Mouse (Mus musculus) liver, adult 2 months (tissue): ENCODE data around the gene Clec16a. TPM values are rescaled to one million over a fixed set of nuclear protein-coding genes. Genes with fewer than 3 reads are reported as not detected.

Source experiments
- DNase-seq: peaks from one replicate; pipeline ENCODE4 v3.0.0-alpha.2; 2011; ENCODE audit warnings: low read depth, low spot score; ENCODE audit errors: extremely low read depth
- H3K27ac ChIP-seq: fragments of 200-500 bp; replicated peaks from 2 replicates; pipeline ENCODE4 v1.5.1; 2012; ENCODE audit warnings: low read depth, mild to moderate bottlenecking, control low read depth, inconsistent platforms, low read length; ENCODE audit not compliant: insufficient read depth
- H3K27me3 ChIP-seq: fragments of 200-500 bp; 2 replicates; pipeline ENCODE4 v1.6.1; 2012; ENCODE audit warnings: mild to moderate bottlenecking, moderate library complexity, low read length, inconsistent platforms; ENCODE audit not compliant: control insufficient read depth, insufficient read depth
- H3K36me3 ChIP-seq: fragments of 200-500 bp; 2 replicates; pipeline ENCODE4 v1.6.1; 2012; ENCODE audit warnings: low read length, inconsistent platforms; ENCODE audit not compliant: control insufficient read depth, insufficient read depth
- H3K4me1 ChIP-seq: fragments of 200-500 bp; 2 replicates; pipeline ENCODE4 v1.6.1; 2011; ENCODE audit warnings: low read length; ENCODE audit not compliant: control insufficient read depth, insufficient read depth
- H3K4me3 ChIP-seq: fragments of 200-500 bp; 2 replicates; pipeline ENCODE4 v1.5.1; 2011; ENCODE audit warnings: low read depth, mild to moderate bottlenecking, control low read depth, low read length, moderate library complexity; ENCODE audit not compliant: insufficient read depth
- H3K79me2 ChIP-seq: fragments of 200-500 bp; 2 replicates; pipeline ENCODE4 v1.6.1; 2012; ENCODE audit warnings: inconsistent platforms, mild to moderate bottlenecking, low read length, moderate library complexity; ENCODE audit not compliant: control insufficient read depth, insufficient read depth
- H3K9ac ChIP-seq: fragments of 200-500 bp; 2 replicates; pipeline ENCODE4 v1.6.1; 2012; ENCODE audit warnings: low read depth, mild to moderate bottlenecking, control low read depth, inconsistent platforms, low read length
- CTCF ChIP-seq: fragments of 200-500 bp; IDR thresholded peaks from 2 replicates; pipeline ENCODE4 v1.5.1; 2011; ENCODE audit warnings: low read depth, low read length, control low read depth
- POLR2A ChIP-seq: fragments of 200-500 bp; IDR thresholded peaks from 2 replicates; pipeline ENCODE4 v1.6.1; 2011; ENCODE audit warnings: low read length, control low read depth; ENCODE audit not compliant: insufficient read depth; ENCODE audit errors: extremely low read depth
- WGBS: fragments of 180-500 bp; shearing (Covaris S2); methylation state at CpG from one replicate; pipeline ENCODE4 v1.1.7; 2018; 5-methylcytosine and 5-hydroxymethylcytosine counted together
- polyA plus RNA-seq: library from polyadenylated mRNA; depleted of rRNA; stranded (reverse); fragments of >200 nt; gene quantifications from 2 replicates; pipeline ENCODE4 v1.2.3, GENCODE M21; 2012
- total RNA-seq: library from RNA; depleted of rRNA; stranded (reverse); fragments of >200 nt; gene quantifications from 2 replicates; pipeline ENCODE4 v1.2.3, GENCODE M21; 2014

Clec16a gene
- total and polyA plus RNA-seq, 2 experiments, result 9.8 to 11.6 TPM

GRCm38 (mm10) chr16:10507445-10507844 lies 37.7 kb upstream of the Clec16a start:
- no peak overlapping the region for H3K9ac ChIP-seq
- no peaks in the 10 kb centered on the region for H3K4me1 ChIP-seq
- H3K79me2 ChIP-seq, result no peaks in the 10 kb centered on the region
- TF ChIP-seq POLR2A, result no peak
- no peaks in the 10 kb centered on the region for H3K36me3 ChIP-seq
- WGBS, result 83% methylated on average over 4 of the region's 4 CpGs
- H3K27ac ChIP-seq, result no peak overlapping the region
- no peak for DNase-seq
- H3K27me3 ChIP-seq, result no peaks in the 10 kb centered on the region
- H3K4me3 ChIP-seq, result no peak overlapping the region

- 66% methylated on average over 6 of the region's 6 CpGs for WGBS
- Histone ChIP-seq H3K4me3 (no peak overlapping the region), H3K4me1 (no peaks in the 10 kb centered on the region), H3K27me3 (no peaks in the 10 kb centered on the region), H3K79me2 (no peaks in the 10 kb centered on the region), H3K27ac (no peak overlapping the region), H3K9ac (no peak overlapping the region), H3K36me3 (no peaks in the 10 kb centered on the region)
- TF ChIP-seq POLR2A, result no peak
- TF ChIP-seq CTCF, result no peak
- no peak for DNase-seq
These were observed 36.4 kb upstream of the Clec16a start for GRCm38 (mm10) chr16:10508691-10509090.

- no peaks in the 10 kb centered on the region for H3K36me3 ChIP-seq
- H3K27ac ChIP-seq, result no peak overlapping the region
- WGBS, result 62% methylated on average over 14 of the region's 14 CpGs
These were observed 34.5 kb upstream of the Clec16a start for GRCm38 (mm10) chr16:10510477-10511133.

GRCm38 (mm10) chr16:10511134-10511520 lies 34.0 kb upstream of the Clec16a start:
- no peak overlapping the region for H3K27ac ChIP-seq
- WGBS, result 88% methylated on average over 12 of the region's 12 CpGs
- H3K36me3 ChIP-seq, result no peaks in the 10 kb centered on the region
- H3K4me1 ChIP-seq, result no peaks in the 10 kb centered on the region
- no peaks in the 10 kb centered on the region for H3K79me2 ChIP-seq
- H3K27me3 ChIP-seq, result no peaks in the 10 kb centered on the region
- H3K9ac ChIP-seq, result no peak overlapping the region
- no peak for TF ChIP-seq POLR2A
- no peak for TF ChIP-seq CTCF
- no peak overlapping the region for H3K4me3 ChIP-seq
- DNase-seq, result no peak

More at GRCm38 (mm10) chr16:10510477-10511133, 34.5 kb upstream of the Clec16a start:
- DNase-seq, result no peak
- no peaks in the 10 kb centered on the region for H3K27me3 ChIP-seq
- TF ChIP-seq CTCF (no peak), POLR2A (no peak)
- H3K4me3 ChIP-seq, result no peak overlapping the region
- H3K4me1 ChIP-seq, result no peaks in the 10 kb centered on the region
- no peak overlapping the region for H3K9ac ChIP-seq
- no peaks in the 10 kb centered on the region for H3K79me2 ChIP-seq

GRCm38 (mm10) chr16:10515953-10516572 lies 29.1 kb upstream of the Clec16a start:
- no peak overlapping the region for H3K27ac ChIP-seq

GRCm38 (mm10) chr16:10518030-10518429 lies 27.1 kb upstream of the Clec16a start:
- no peak overlapping the region for H3K4me3 ChIP-seq
- H3K9ac ChIP-seq, result no peak overlapping the region
- H3K27ac ChIP-seq, result no peak overlapping the region
- 74% methylated on average over 5 of the region's 5 CpGs for WGBS
- DNase-seq, result no peak
- TF ChIP-seq CTCF (peak; percentile 54), POLR2A (no peak)
- no peaks in the 10 kb centered on the region for H3K79me2 ChIP-seq
- no peaks in the 10 kb centered on the region for H3K36me3 ChIP-seq
- H3K27me3 ChIP-seq, result no peaks in the 10 kb centered on the region
- H3K4me1 ChIP-seq, result no peaks in the 10 kb centered on the region

More at GRCm38 (mm10) chr16:10515953-10516572, 29.1 kb upstream of the Clec16a start:
- Histone ChIP-seq H3K27me3 (no peaks in the 10 kb centered on the region), H3K4me1 (no peaks in the 10 kb centered on the region), H3K36me3 (no peaks in the 10 kb centered on the region), H3K79me2 (no peaks in the 10 kb centered on the region), H3K9ac (no peak overlapping the region), H3K4me3 (no peak overlapping the region)
- no peak for DNase-seq
- 91% methylated on average over 12 of the region's 12 CpGs for WGBS
- TF ChIP-seq CTCF (no peak), POLR2A (no peak)
